10 mouse cellular contexts compared by ENCODE assay signal in genomic region chr13:44182544-44183191, GRCm38 (mm10).
DNase-seq lines count a peak whose midpoint lies in the region; ATAC-seq and TF ChIP-seq lines count a peak whose summit lies in the region.
"Had no signal": no experiment of that assay in that cellular context is flagged by ENCODE, and none has a peak within 500 bp of the region (broad histone marks: within the 10 kb centered on the region; RNA-seq: fewer than 3 reads in every experiment).

No protein-coding gene starts in this region.

- no peak overlapping the region for H3K9ac ChIP-seq in limb, embryonic 14.5 days (ENCODE audit: low read depth, low read length, severe bottlenecking)
- H3K9ac ChIP-seq: midbrain, embryonic 15.5 days had no signal

- no peak overlapping the region for H3K4me3 ChIP-seq in limb, embryonic 14.5 days (replicated peaks; ENCODE audit: low read length)
- H3K4me3 ChIP-seq: midbrain, embryonic 15.5 days had no signal

- H3K27me3 ChIP-seq in limb, embryonic 14.5 days (ENCODE audit: control insufficient read depth, insufficient read depth, low read length) = no peaks in the 10 kb centered on the region
- H3K27me3 ChIP-seq: midbrain, embryonic 15.5 days had no signal

- H3K36me3 ChIP-seq in limb, embryonic 14.5 days (ENCODE audit: control insufficient read depth, insufficient read depth, low read length) = no peaks in the 10 kb centered on the region
- H3K36me3 ChIP-seq: G1E; midbrain, embryonic 15.5 days had no signal

- H3K4me1 ChIP-seq in limb, embryonic 14.5 days (ENCODE audit: control insufficient read depth, insufficient read depth, low read length) = peaks cover 6% of the 10 kb centered on the region; the same call in 1 of the 2 replicates
- H3K4me1 ChIP-seq: midbrain, embryonic 15.5 days had no signal

- no peak for TF ChIP-seq POLR2A in limb, embryonic 14.5 days (IDR thresholded peaks at IDR 0.05; ENCODE audit: borderline replicate concordance, extremely low read depth, insufficient read depth, insufficient read length)

- H3K9me3 ChIP-seq in limb, embryonic 14.5 days (ENCODE audit: control insufficient read depth, low read length) = no peaks in the 10 kb centered on the region
- H3K9me3 ChIP-seq: G1E; midbrain, embryonic 15.5 days had no signal

- peak overlapping the region; percentile 23 for H3K4me2 ChIP-seq in limb, embryonic 14.5 days (replicated peaks; ENCODE audit: low read depth, low read length, severe bottlenecking)
- H3K4me2 ChIP-seq: midbrain, embryonic 15.5 days had no signal

- no peak overlapping the region for H3K27ac ChIP-seq in limb, embryonic 14.5 days (replicated peaks; ENCODE audit: low read depth, low read length)
- H3K27ac ChIP-seq: midbrain, embryonic 15.5 days had no signal

- WGBS in limb, embryonic 14.5 days = 31% methylated on average over 15 of the region's 15 CpGs

- ATAC-seq in limb, embryonic 14.5 days (ENCODE audit: low FRiP score, low read depth) = 0 out of 2 replicates have a peak, but pooled peaks have one; percentile 26
- ATAC-seq: midbrain, embryonic 15.5 days had no signal

- peak; percentile 35 for DNase-seq in heart, adult 8-10 months (ENCODE audit: low spot score)
- no peak for DNase-seq in heart, postnatal 4 days
- DNase-seq in embryo, embryonic 11 days = peak; percentile 67
- DNase-seq in hindlimb bud, embryonic 11.5 days (ENCODE audit: extremely low spot score, low read depth, low spot score) = peak; percentile 35
- peak; percentile 50 for DNase-seq in limb, embryonic 14.5 days (ENCODE audit: low spot score)
- no peak for DNase-seq in left cerebral cortex, adult 11 months (ENCODE audit: low spot score)
- no peak for DNase-seq in right cerebral cortex, postnatal 36 days (ENCODE audit: low spot score in 2 of 2)
- DNase-seq in spleen, postnatal 10 days (ENCODE audit: low spot score in 2 of 2) = no peak

Comparison
In these comparisons a context has a peak if more than half of its experiments do, and no peak if none do; other contexts are left out.
1. DNase-seq: peak in heart, adult 8-10 months (single experiment), embryo, embryonic 11 days (single experiment), hindlimb bud, embryonic 11.5 days (single experiment) and limb, embryonic 14.5 days (single experiment); none in heart, postnatal 4 days (single experiment), left cerebral cortex, adult 11 months (single experiment), right cerebral cortex, postnatal 36 days (0 of 2) and spleen, postnatal 10 days (0 of 2).